Mouse (Mus musculus): Measurements from ENCODE around the gene Fkbp6.
A peak's percentile ranks its signal among the peaks of the same experiment; 100 is the strongest.
"Not testable (repeated sequence)": the region's sequence is repeated elsewhere in the genome, so short reads cannot be mapped to it uniquely, and the experiment has no call there.

Fkbp6 gene

DNA sequence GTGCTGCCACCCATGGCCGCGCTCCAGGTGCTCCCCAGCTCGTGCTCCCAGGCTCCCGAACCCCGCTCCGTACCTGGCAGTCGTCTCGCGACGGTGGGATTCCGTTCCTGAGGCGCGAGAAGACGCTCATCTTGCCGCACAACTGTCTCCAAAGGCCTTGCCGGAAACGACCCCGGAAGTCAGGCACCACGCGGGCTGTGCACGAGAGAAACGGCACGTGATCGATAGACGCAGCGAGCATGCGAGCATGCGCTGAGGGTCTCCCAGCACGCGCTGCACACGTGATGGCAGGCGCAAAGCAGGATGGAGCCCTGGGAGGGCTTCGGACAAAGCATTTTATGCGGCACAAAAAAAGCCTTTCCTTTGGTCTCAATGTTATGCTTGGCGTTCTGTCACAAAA is at the start of gene Fkbp6:
TSS of gene Fkbp6 (minus strand) at position 183 of the 400 bp plus-strand sequence.
- no peak for DNase-seq (ENCODE audit: low read depth, low spot score)

DNA sequence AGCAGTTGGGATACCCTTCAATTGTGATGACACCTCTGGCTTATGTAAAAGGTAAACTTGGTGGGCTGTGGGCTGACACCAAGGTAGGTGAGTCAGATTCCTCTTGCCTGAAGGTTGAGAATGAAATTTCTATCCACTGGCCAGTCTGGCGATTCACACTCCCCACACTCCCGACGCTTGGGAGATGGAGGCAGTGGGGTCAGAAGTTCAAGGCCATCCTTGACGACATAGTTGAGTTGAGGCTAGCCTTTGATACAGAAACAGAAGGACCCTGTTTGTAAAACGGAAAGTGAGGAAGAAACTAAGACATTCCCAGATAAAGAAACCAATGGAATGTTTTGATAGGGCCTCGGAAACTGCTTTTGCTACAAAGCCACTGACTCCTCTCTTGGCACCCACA is 49.5 kb upstream of the Fkbp6 start:
- DNase-seq (ENCODE audit: low read depth, low spot score) = no peak

DNA sequence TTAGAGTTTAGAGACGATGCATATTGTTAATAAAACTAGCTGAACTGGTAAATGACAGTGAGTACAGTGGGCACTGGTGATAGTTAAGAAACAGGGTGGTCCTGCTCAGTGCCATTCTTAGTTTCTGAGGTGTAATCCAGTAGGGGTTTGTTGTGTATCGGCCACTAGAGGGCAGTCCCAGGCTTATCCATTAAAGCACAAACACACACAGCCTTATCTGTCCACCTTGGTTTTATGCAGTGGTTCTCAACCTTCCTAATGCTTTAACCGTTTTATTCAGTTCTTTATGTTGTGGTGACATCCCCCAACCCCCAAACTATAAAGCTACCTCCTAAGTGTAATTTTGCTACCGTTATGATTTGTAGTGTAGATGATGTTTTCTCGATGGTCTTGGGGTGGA is 46.0 kb upstream of the Fkbp6 start:
- no peak for DNase-seq (ENCODE audit: low read depth, low spot score)

DNA sequence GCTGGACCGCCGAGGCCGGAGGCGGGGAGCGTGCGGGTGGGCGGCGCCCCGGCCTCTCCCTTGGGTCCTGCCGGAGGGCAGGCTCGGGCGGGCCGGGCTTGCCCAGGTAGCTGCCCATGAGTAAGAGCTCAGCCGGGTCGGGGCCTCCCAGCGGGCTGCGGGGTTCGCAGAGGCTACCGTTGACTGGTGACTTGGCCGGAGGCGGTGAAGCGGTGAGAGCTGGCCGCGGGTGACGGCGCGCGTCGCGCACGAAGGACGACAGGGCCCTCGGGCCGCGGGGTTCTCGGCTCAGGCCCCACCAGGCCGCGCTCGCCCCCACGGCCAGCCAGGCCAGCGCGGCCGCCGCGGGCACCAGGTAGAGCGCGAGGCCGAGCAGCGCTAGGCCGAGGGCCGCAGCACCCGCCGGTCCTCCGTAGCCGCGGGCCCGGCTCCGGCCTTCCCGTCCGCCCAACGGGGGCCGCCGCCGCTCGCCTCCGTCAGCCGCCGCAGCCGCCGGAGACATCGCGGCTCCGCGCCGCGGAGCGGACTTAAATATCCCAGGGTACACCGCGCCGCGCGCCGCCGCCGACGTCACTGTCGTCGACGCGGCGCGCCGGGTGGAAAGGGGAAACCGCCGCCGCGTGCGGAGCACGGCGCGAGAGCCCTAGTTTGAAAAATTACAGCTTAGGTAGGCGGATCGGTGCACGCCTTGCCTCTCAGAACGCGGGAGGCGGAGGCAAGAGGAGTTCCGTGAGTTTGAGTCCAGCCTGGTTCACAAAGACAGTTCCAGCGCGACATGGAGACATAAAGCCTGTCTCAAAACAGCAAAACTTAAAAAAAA is 44.4 kb upstream of the Fkbp6 start, which contains the start of gene Pom121:
TSS of gene Pom121 (minus strand) at position 543 of the 820 bp plus-strand sequence.
- peak; percentile 72 for DNase-seq (ENCODE audit: low read depth, low spot score)

DNA sequence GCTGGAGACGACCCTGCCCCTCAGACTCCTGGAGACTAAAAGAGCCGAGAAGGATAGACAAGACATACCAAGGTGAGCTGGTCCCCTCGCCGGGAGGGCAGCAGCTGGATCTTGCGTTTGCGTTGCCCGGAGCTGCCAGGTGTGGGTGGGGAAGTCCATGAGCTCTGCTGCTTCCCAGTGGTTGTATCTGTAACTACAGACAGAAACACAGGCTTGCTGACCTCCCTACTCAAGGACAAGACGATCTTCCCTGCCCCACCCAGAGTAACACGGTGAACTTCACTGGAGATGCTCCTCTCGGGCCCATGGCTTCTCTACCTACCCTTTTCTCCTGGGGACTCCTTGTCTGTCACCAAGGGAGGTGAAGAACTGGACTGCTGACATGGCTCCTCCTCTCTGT is 33.9 kb upstream of the Fkbp6 start:
- no peak for DNase-seq (ENCODE audit: low read depth, low spot score)

DNA sequence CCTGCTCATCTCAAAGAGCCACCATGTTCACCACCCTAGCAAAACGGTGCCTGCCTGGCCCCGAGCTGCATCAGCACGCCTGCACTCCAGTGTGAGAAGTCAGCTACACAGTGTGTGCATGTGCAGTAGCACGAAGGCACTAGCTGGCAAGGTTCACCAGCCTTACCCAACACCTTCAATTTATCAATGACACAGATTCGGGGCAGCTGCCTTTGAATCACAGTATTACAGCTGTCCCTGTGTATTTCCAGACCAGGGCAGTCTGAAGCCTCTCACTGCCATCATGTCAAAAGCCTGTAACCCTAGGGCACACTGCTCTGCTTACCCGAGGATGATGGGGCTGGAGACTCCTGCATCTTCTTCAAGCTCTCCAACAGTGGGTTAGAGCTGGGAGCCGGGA is 32.9 kb upstream of the Fkbp6 start:
- no peak for DNase-seq (ENCODE audit: low read depth, low spot score)

DNA sequence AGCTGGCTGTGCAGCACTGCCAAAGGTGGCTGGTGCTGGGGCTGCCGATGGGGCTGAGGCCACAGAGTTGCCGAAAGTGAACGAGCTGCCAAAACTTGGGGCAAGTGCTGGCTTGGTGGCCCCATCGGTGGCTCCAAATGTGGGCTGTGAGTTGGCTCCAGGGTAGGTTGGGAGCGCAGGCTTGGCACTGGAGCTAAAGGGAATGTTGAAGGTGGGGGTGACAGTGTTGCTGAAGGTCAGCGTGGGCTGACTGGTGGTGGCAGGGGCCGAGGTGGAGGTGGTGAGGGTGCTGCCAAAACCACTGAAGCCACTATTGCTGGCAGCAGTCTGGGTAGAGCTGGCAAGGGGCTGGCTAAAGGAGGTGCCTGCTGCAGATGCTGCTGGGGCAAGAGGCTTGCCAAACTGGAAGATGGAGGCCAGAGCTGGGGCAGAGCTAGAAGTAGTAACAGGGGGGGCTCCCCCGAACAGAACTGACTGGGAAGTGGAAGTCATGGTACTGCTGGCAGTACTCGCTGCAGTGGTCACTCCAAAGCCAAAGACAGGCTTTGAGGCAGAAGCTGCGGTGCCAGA is 31.6 kb upstream of the Fkbp6 start:
- DNase-seq (ENCODE audit: low read depth, low spot score) = no peak

DNA sequence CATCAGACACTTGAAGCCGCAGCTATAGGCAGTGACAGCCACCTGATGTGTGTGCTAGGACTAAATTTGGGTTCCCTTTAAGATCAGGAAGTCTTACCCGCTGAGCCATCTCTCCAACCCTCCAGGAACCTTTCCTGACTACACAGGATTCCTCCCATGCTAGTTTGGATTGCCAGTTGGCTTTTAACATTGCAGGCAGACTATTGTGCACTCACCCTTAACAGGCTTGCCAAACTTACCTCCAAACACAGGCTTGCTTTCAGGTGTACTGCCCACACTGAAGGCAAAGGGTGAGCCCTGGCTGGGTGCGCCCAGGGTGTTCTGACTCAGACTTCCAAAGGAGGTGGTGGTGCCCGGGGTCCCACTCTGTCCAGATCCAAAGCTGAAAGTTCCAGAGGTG is 30.8 kb upstream of the Fkbp6 start:
- no peak for DNase-seq (ENCODE audit: low read depth, low spot score)

DNA sequence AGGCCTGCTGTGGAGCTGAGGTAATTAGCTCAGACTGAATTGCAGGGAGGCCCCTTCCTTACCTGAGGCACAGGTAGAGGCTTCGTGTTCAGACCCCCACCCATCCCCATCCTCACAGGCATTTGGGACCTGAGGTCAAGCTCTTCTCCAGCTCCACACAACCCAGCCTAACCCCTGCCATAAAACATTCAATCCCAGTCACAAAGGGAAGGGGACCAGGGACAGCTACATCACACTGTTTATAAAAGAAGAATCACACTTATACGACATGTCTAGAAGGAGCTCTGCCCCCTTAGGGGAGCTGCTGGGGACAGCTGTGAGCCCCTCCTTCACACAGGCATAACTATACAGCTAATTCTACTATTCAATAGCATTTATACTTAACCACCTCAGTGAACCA is 26.5 kb upstream of the Fkbp6 start:
- DNase-seq (ENCODE audit: low read depth, low spot score) = no peak

DNA sequence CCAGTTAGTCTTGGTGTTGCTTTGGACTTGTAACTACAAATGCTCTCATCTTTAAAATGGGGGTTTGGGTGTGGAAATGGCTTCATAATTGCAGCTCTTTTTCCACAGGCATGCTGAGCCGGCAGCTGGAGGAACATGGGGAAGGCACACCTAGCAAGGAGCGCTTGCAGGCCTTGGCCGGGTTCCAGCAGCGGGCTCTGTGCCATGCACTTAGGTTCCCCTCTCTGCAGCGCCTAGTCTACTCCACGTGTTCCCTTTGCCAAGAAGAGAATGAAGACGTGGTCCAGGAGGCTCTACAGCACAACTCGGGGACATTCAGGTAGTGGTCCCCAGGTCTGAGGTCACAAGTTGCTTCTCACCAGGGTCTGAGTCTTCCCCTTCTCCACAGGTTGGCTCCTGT is 25.3 kb upstream of the Fkbp6 start:
- DNase-seq (ENCODE audit: low read depth, low spot score) = no peak

DNA sequence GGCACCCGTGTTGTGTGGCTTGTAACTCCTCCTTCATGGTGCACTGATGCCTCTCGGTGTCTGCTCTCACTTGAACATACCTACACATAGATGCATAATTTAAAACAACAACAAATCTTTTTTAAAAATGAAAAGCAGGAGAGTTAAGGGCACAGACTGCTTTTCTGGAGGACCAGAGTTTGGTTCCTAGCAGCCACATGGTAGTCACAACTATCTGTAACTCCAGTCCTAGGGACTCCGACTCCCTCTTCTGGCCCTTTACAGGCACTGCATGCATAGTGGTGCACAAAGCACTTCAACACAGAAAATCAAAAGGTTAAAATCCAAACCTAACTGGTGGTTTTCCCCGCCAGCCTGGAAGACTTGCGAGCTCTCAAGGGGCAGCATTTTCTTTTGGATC is 23.8 kb upstream of the Fkbp6 start:
- no peak for DNase-seq (ENCODE audit: low read depth, low spot score)

DNA sequence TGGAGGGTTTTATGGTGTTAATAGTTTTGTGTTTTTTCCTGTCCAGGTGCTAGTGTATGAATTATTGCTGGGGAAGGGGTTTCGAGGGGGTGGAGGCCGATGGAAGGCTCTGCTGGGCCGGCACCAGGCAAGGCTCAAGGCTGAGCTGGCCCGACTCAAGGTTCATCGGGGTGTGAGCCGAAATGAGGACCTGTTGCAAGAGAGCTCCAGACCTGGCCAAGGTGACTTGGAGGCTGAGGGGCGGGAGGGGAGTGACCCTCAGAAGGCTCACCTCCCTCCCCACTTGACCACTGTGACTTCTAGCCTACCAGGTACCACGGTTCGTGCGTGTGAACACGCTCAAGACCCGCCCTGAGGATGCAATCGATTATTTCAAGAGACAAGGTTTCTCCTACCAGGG is 21.4 kb upstream of the Fkbp6 start:
- no peak for DNase-seq (ENCODE audit: low read depth, low spot score)

DNA sequence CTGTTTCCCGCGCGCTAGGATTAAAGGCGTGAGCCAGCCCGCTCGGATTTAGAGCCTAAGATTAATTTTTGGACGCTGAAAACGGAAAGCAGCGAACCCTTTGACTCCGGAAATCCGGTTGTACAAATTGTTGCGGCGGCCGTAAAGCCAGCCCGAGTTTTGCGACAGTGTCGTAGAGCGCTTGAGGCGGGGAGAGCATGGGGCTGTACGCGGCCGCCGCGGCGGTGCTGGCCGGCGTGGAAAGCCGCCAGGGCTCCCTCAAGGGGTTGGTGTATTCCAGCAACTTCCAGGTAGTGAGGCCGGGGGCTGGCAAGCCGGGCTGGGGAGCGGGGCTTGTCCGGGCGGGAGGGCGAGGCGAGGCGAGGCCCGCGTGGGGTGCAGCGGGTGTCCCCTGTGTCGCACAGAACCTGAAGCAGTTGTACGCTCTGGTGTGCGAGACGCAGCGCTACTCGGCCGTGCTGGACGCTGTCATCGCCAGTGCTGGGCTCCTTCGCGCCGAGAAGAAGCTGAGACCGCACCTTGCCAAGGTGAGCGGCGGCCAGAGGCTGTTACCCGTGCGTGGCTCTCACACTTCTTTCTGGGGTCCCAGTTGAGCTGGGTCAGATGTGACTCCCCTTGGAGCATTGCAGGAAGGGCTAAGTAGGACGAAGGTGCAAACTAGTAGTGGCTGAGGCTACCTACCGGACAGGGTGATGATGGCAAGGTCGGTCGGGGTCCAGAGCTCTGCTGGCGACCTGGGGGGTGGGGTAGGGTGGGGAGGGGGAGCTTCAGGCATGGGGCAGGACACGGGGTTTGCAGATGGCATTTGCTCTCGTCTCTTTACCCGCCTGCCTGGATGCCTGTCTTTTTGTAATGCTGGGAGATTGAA is 20.2 kb upstream of the Fkbp6 start, which contains the start of gene Nsun5:
TSS of gene Nsun5 (plus strand) at position 167 of the 868 bp plus-strand sequence.
- peak; percentile 96 for DNase-seq (ENCODE audit: low read depth, low spot score)

DNA sequence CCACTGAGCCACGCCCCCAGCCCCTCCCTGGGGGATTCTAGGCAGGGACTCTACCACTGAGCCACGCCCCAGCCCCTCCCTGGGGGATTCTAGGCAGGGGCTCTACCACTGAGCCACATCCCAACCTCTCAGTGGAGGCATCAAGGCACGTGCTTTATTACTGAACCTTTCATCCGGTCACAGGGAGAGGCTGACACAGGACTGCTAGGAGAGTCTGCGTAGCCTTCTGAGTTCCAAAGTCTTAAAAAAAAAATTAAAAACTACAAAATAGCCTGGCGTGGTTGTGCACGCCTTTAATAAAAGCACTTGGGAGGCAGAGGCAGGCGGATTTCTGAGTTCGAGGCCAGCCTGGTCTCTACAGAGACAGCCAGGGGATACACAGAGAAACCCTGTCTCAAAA is 19.4 kb upstream of the Fkbp6 start:
- DNase-seq (ENCODE audit: low read depth, low spot score) = not testable (repeated sequence)

DNA sequence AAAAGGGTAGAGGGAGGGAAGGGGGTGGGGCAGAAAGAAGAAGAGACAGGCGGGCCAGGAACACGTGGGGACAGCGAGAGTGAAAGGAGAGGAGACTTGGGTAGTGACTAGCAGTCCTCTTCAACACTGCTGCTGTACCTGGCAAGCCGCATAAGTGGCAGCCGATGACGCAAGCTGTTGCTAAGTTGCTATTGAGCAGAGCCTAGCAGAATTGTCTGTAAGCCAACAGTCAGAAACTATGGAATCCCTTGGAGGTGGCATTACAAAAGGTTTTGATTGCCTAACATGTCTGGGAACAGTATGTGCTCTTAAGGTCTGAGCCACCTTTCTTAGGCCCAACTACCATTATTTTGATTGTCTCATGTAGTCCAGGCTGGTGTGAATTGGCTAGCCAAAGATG is 18.5 kb upstream of the Fkbp6 start:
- no peak for DNase-seq (ENCODE audit: low read depth, low spot score)

DNA sequence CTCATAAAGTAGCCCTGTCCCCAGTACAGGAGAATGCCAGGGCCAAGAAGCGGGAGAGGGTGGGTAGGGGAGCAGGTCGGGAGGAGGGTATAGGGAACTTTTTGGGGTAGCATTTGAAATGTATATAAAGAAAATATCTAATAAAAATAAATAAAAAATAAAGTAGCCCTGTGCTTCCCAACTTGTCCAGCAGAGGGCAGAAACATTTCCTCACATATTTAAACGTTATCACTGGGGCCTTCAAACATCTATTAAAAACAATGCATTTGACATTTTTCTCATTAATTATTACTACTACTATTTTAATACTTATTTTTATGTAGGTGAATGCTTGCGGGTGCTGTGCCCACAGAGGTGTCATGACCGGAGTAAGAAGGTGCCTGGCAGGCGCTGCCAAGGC is 18.0 kb upstream of the Fkbp6 start:
- DNase-seq (ENCODE audit: low read depth, low spot score) = no peak

DNA sequence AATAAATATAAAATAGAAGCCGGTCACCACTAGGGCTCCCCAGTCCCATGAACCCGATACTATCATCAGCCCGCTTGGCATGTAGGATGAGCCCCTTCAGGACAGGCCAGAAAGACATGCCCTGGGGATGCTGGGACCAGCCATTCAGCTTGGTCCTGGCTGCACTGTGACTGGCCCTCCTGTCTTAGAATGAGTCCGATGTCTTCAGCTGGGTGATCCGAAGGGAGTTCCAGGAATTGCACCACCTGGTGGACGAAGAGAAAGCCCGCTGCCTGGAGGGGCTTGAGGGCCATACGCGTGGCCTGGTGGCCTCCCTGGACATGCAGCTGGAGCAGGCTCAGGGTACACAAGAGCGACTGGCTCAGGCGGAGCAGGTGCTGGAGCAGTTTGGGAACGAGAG is 13.7 kb upstream of the Fkbp6 start:
- DNase-seq (ENCODE audit: low read depth, low spot score) = peak; percentile 57

DNA sequence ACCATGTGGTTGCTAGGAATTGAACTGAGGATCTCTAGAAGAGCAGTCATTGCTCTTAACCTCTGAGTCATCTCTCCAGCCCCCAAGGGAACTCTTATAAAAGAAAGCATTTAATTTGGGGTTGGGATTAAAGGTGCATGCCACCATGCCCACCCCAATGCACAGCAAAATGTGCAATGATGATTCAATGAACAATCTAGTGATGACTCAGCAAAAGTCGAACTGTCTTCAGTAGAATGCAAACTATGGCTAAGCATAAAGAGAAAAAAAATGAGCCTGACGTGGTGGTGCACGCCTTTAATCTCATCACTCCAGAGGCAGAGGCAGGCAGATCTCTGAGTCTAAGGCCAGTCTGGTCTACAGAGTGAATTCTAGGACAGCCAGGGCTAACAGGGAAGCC is 12.7 kb upstream of the Fkbp6 start:
- no peak for DNase-seq (ENCODE audit: low read depth, low spot score)

DNA sequence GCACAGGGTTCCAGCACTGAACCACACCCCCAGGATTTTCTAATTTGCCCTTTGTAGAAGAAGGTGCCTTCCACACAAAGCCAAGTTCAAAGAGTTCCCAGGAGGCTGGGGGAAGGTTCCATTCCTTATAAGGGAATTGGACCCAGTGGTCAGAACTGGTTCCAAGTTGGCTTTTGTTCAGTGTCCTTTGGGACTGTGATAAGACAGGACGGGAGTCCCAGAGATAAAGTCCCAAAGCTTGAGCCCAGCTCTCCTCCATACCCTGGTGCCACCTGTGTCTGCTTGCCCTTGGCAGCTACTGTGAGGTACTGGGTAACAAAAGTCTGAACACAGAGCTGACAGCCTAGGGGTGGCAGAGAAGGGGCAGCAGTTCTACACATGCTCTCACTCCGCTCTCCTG is 9.9 kb upstream of the Fkbp6 start:
- no peak for DNase-seq (ENCODE audit: low read depth, low spot score)

DNA sequence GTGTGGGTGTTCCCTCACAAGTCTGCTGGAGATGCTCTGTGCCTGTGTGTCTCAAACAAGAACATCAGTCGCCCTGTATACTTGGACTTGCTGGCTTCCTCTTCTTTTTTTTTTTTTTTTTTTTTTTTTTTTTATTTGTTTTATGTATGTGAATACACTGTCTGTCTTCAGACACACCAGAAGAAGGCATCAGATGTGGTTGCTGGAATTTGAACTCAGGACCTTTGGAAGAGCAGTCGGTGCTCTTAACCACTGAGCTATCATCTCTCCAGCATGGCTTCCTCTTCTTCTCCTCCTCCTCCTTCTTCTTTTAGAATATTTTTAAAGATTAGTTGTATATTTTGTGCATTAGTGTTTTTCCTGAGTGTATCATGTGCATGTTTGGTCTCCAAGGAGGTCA is 7.7 kb upstream of the Fkbp6 start:
- DNase-seq (ENCODE audit: low read depth, low spot score) = no peak

DNA sequence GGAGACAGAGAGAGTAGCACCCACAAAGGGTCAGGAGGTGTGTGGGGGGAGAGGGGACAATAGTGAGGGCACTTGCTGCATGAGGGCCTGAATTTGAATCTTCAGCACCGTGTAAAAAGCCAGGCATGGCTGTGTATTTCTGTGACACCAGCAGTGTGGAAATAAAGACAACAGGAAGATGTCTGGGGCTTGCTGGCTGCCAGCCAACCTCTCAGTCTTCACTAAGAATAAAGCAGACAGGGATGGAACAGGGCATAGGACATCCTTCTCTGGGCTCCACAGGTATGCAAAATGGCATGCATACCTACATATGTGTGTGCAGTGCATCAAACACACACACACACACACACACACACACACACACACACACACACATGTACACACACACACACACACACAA is 6.2 kb upstream of the Fkbp6 start:
- DNase-seq (ENCODE audit: low read depth, low spot score) = no peak

DNA sequence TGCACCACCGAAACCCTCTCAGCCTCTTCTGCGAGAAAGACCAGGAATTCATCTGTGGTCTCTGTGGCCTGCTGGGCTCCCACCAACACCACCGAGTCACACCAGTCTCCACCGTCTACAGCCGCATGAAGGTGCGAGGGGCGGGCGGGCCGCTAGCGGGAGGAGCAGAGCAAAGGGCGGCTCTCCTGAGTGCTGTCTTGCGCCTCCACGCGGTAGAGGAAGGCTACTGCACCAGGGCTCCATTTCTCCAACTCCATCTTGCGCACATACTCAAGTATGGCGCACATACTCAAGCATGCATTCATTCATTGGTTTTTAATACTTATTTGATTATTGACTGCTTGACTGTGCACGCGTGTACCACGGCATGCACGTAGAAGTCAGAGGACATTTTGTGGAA is 3.7 kb upstream of the Fkbp6 start:
- no peak for DNase-seq (ENCODE audit: low read depth, low spot score)
